Mouse (Mus musculus): ENCODE measurements around the gene Tnrc6b. TPM values are rescaled to one million over a fixed set of nuclear protein-coding genes. Genes with fewer than 3 reads are reported as not detected.

Tnrc6b gene
- 21.9 and 23.2 TPM in 2 replicates for polyA plus RNA-seq (2014; fragmentation: Nextera tagmentation; extraction: Ambion mirVana)

GRCm38 (mm10) chr15:80710608-80711363, at the start of gene Tnrc6b:
Gene Tnrc6b, plus strand, starts transcription at chr15:80711313.
- no peaks in the 10 kb centered on the region for H3K9me3 ChIP-seq (ENCODE audit: control insufficient read depth, low read length)
- H3K4me1 ChIP-seq (ENCODE audit: control insufficient read depth, insufficient read depth, low read length) = peaks cover 7% of the 10 kb centered on the region; the same call in 1 of the 2 replicates
- H3K4me2 ChIP-seq (replicated peaks; ENCODE audit: low read depth, low read length) = peak within 1 kb of the TSS; percentile 87
- H3K4me3 ChIP-seq (ENCODE audit: low read length) = peak within 1 kb of the TSS; percentile 96
- peak; percentile 95 for ATAC-seq (ENCODE audit: low FRiP score, low TSS enrichment)
- H3K27ac ChIP-seq (ENCODE audit: low read depth, low read length) = peak within 1 kb of the TSS; percentile 85
- H3K27me3 ChIP-seq (ENCODE audit: control insufficient read depth, insufficient read depth, low read length) = no peaks in the 10 kb centered on the region
- under 1% methylated on average over 38 of the region's 39 CpGs for WGBS
- no peaks in the 10 kb centered on the region for H3K36me3 ChIP-seq (ENCODE audit: control insufficient read depth, insufficient read depth, low read length)
- H3K9ac ChIP-seq (ENCODE audit: low read depth, low read length) = peak within 1 kb of the TSS; percentile 88

- WGBS = 65% methylated on average over 4 of the region's 4 CpGs
- H3K36me3 ChIP-seq (ENCODE audit: control insufficient read depth, insufficient read depth, low read length) = no peaks in the 10 kb centered on the region
- no peaks in the 10 kb centered on the region for H3K4me1 ChIP-seq (ENCODE audit: control insufficient read depth, insufficient read depth, low read length)
- no peak overlapping the region for H3K4me3 ChIP-seq (ENCODE audit: low read length)
- H3K9me3 ChIP-seq (ENCODE audit: control insufficient read depth, low read length) = peaks cover 4% of the 10 kb centered on the region; the same call in 1 of the 2 replicates
- H3K9ac ChIP-seq (ENCODE audit: low read depth, low read length) = no peak overlapping the region
- H3K27ac ChIP-seq (ENCODE audit: low read depth, low read length) = no peak overlapping the region
- no peak for ATAC-seq (ENCODE audit: low FRiP score, low TSS enrichment)
- H3K4me2 ChIP-seq (replicated peaks; ENCODE audit: low read depth, low read length) = no peak overlapping the region
- no peaks in the 10 kb centered on the region for H3K27me3 ChIP-seq (ENCODE audit: control insufficient read depth, insufficient read depth, low read length)
Measured at GRCm38 (mm10) chr15:80664444-80664843, 46.7 kb upstream of the Tnrc6b start.

GRCm38 (mm10) chr15:80671295-80672252, 39.5 kb upstream of the Tnrc6b start, which contains the start of gene Fam83f:
Gene Fam83f, plus strand, starts transcription at chr15:80671847.
- H3K4me3 ChIP-seq (ENCODE audit: low read length) = peak within 1 kb of the TSS; percentile 40
- H3K4me2 ChIP-seq (replicated peaks; ENCODE audit: low read depth, low read length) = peak within 1 kb of the TSS; percentile 72
- H3K27me3 ChIP-seq (ENCODE audit: control insufficient read depth, insufficient read depth, low read length) = peaks cover 27% of the 10 kb centered on the region
- WGBS = 5% methylated on average over 82 of the region's 85 CpGs
- no peak within 1 kb of the TSS for H3K27ac ChIP-seq (ENCODE audit: low read depth, low read length)
- peaks cover 4% of the 10 kb centered on the region; the same call in 1 of the 2 replicates for H3K9me3 ChIP-seq (ENCODE audit: control insufficient read depth, low read length)
- H3K9ac ChIP-seq (ENCODE audit: low read depth, low read length) = peak within 1 kb of the TSS; percentile 36; the same call in 1 of the 2 replicates
- peaks cover 4% of the 10 kb centered on the region; the same call in 1 of the 2 replicates for H3K4me1 ChIP-seq (ENCODE audit: control insufficient read depth, insufficient read depth, low read length)
- no peaks in the 10 kb centered on the region for H3K36me3 ChIP-seq (ENCODE audit: control insufficient read depth, insufficient read depth, low read length)
- ATAC-seq (ENCODE audit: low FRiP score, low TSS enrichment) = peak; percentile 63

GRCm38 (mm10) chr15:80672810-80673209, 38.3 kb upstream of the Tnrc6b start:
- H3K27ac ChIP-seq (ENCODE audit: low read depth, low read length) = no peak overlapping the region
- peaks cover 4% of the 10 kb centered on the region; the same call in 1 of the 2 replicates for H3K4me1 ChIP-seq (ENCODE audit: control insufficient read depth, insufficient read depth, low read length)
- WGBS = 48% methylated on average over 2 of the region's 2 CpGs
- no peak overlapping the region for H3K4me3 ChIP-seq (ENCODE audit: low read length)
- H3K9me3 ChIP-seq (ENCODE audit: control insufficient read depth, low read length) = no peaks in the 10 kb centered on the region
- no peak overlapping the region for H3K4me2 ChIP-seq (replicated peaks; ENCODE audit: low read depth, low read length)
- H3K36me3 ChIP-seq (ENCODE audit: control insufficient read depth, insufficient read depth, low read length) = no peaks in the 10 kb centered on the region
- H3K9ac ChIP-seq (ENCODE audit: low read depth, low read length) = no peak overlapping the region
- ATAC-seq (ENCODE audit: low FRiP score, low TSS enrichment) = no peak
- peaks cover 27% of the 10 kb centered on the region for H3K27me3 ChIP-seq (ENCODE audit: control insufficient read depth, insufficient read depth, low read length)

- Histone ChIP-seq H3K4me2 (replicated peaks; ENCODE audit: low read depth, low read length) (no peak overlapping the region), H3K27ac (ENCODE audit: low read depth, low read length) (no peak overlapping the region), H3K4me3 (ENCODE audit: low read length) (no peak overlapping the region), H3K36me3 (ENCODE audit: control insufficient read depth, insufficient read depth, low read length) (no peaks in the 10 kb centered on the region), H3K9me3 (ENCODE audit: control insufficient read depth, low read length) (no peaks in the 10 kb centered on the region), H3K27me3 (ENCODE audit: control insufficient read depth, insufficient read depth, low read length) (peaks cover 27% of the 10 kb centered on the region), H3K9ac (ENCODE audit: low read depth, low read length) (no peak overlapping the region), H3K4me1 (ENCODE audit: control insufficient read depth, insufficient read depth, low read length) (peaks cover 4% of the 10 kb centered on the region; the same call in 1 of the 2 replicates)
- 69% methylated on average over 4 of the region's 4 CpGs for WGBS
- ATAC-seq (ENCODE audit: low FRiP score, low TSS enrichment) = no peak
Measured at GRCm38 (mm10) chr15:80673337-80674095, 37.6 kb upstream of the Tnrc6b start.

GRCm38 (mm10) chr15:80674700-80675099, 36.4 kb upstream of the Tnrc6b start:
- 71% methylated on average over 6 of the region's 6 CpGs for WGBS
- no peak for ATAC-seq (ENCODE audit: low FRiP score, low TSS enrichment)
- H3K27ac ChIP-seq (ENCODE audit: low read depth, low read length) = no peak overlapping the region

GRCm38 (mm10) chr15:80679515-80680215, 31.4 kb upstream of the Tnrc6b start:
- Histone ChIP-seq H3K27ac (ENCODE audit: low read depth, low read length) (no peak overlapping the region), H3K4me3 (ENCODE audit: low read length) (no peak overlapping the region), H3K9ac (ENCODE audit: low read depth, low read length) (no peak overlapping the region), H3K4me2 (replicated peaks; ENCODE audit: low read depth, low read length) (no peak overlapping the region), H3K9me3 (ENCODE audit: control insufficient read depth, low read length) (no peaks in the 10 kb centered on the region), H3K27me3 (ENCODE audit: control insufficient read depth, insufficient read depth, low read length) (no peaks in the 10 kb centered on the region; the same call in 1 of the 2 replicates), H3K36me3 (ENCODE audit: control insufficient read depth, insufficient read depth, low read length) (no peaks in the 10 kb centered on the region), H3K4me1 (ENCODE audit: control insufficient read depth, insufficient read depth, low read length) (peaks cover 9% of the 10 kb centered on the region)
- no peak for ATAC-seq (ENCODE audit: low FRiP score, low TSS enrichment)
- 62% methylated on average over 8 of the region's 8 CpGs for WGBS

More at GRCm38 (mm10) chr15:80674700-80675099, 36.4 kb upstream of the Tnrc6b start:
- peaks cover 27% of the 10 kb centered on the region for H3K27me3 ChIP-seq (ENCODE audit: control insufficient read depth, insufficient read depth, low read length)
- no peaks in the 10 kb centered on the region for H3K9me3 ChIP-seq (ENCODE audit: control insufficient read depth, low read length)
- no peak overlapping the region for H3K4me3 ChIP-seq (ENCODE audit: low read length)
- no peaks in the 10 kb centered on the region for H3K36me3 ChIP-seq (ENCODE audit: control insufficient read depth, insufficient read depth, low read length)
- H3K9ac ChIP-seq (ENCODE audit: low read depth, low read length) = no peak overlapping the region
- H3K4me1 ChIP-seq (ENCODE audit: control insufficient read depth, insufficient read depth, low read length) = peaks cover 6% of the 10 kb centered on the region
- H3K4me2 ChIP-seq (replicated peaks; ENCODE audit: low read depth, low read length) = no peak overlapping the region
